In genomic region chr8:34736214-34736613, GRCm38 (mm10) we compare ENCODE assay signal across 26 mouse cellular contexts.
DNase-seq lines count a peak whose midpoint lies in the region; ATAC-seq lines count a peak whose summit lies in the region.
"Had no signal": no experiment of that assay in that cellular context is flagged by ENCODE, and none has a peak within 500 bp of the region (broad histone marks: within the 10 kb centered on the region; RNA-seq: fewer than 3 reads in every experiment).

No protein-coding gene starts in this region.

- peaks cover 10% of the 10 kb centered on the region; the same call in 1 of the 2 replicates for H3K4me1 ChIP-seq in heart, embryonic 10.5 days
- peaks cover 15% of the 10 kb centered on the region for H3K4me1 ChIP-seq in embryonic facial prominence, embryonic 10.5 days
- H3K4me1 ChIP-seq in midbrain, embryonic 14.5 days (ENCODE audit: control insufficient read depth, insufficient read depth, low read length), result peaks cover 8% of the 10 kb centered on the region; the same call in 1 of the 2 replicates
- H3K4me1 ChIP-seq: embryonic facial prominence, embryonic 15.5 days had no signal

- H3K9me3 ChIP-seq in heart, embryonic 10.5 days, result no peaks in the 10 kb centered on the region
- no peaks in the 10 kb centered on the region for H3K9me3 ChIP-seq in embryonic facial prominence, embryonic 10.5 days
- no peaks in the 10 kb centered on the region for H3K9me3 ChIP-seq in midbrain, embryonic 14.5 days (ENCODE audit: control insufficient read depth, low read length)
- H3K9me3 ChIP-seq: embryonic facial prominence, embryonic 13.5 days; embryonic facial prominence, embryonic 15.5 days; forebrain, embryonic 10.5 days; forebrain, embryonic 12.5 days had no signal

- peaks cover 6% of the 10 kb centered on the region; the same call in 1 of the 2 replicates for H3K27me3 ChIP-seq in heart, embryonic 10.5 days (ENCODE audit: insufficient read depth, poor library complexity, severe bottlenecking)
- H3K27me3 ChIP-seq in embryonic facial prominence, embryonic 10.5 days (replicated peaks; ENCODE audit: low read depth, poor library complexity, severe bottlenecking), result peaks cover 17% of the 10 kb centered on the region
- H3K27me3 ChIP-seq in midbrain, embryonic 14.5 days (ENCODE audit: control insufficient read depth, insufficient read depth, low read length), result no peaks in the 10 kb centered on the region
- H3K27me3 ChIP-seq: embryonic facial prominence, embryonic 15.5 days; forebrain, embryonic 12.5 days; Patski had no signal

- intact Hi-C loops in heart, postnatal 10 days (cut with DNase I), result no loop called here

- 81% methylated on average over 4 of the region's 4 CpGs for WGBS in heart, embryonic 10.5 days
- 88% methylated on average over 4 of the region's 4 CpGs for WGBS in embryonic facial prominence, embryonic 10.5 days
- WGBS in midbrain, embryonic 14.5 days, result 91% methylated on average over 4 of the region's 4 CpGs

- no peak overlapping the region for H3K27ac ChIP-seq in heart, embryonic 10.5 days
- no peak overlapping the region for H3K27ac ChIP-seq in embryonic facial prominence, embryonic 10.5 days (replicated peaks)
- no peak overlapping the region for H3K27ac ChIP-seq in midbrain, embryonic 14.5 days (replicated peaks; ENCODE audit: low read depth, low read length)
- H3K27ac ChIP-seq: embryonic facial prominence, embryonic 13.5 days; embryonic facial prominence, embryonic 15.5 days; forebrain, embryonic 10.5 days; forebrain, embryonic 12.5 days had no signal

- no peaks in the 10 kb centered on the region for H3K36me3 ChIP-seq in heart, embryonic 10.5 days
- no peaks in the 10 kb centered on the region for H3K36me3 ChIP-seq in embryonic facial prominence, embryonic 10.5 days (replicated peaks)
- no peaks in the 10 kb centered on the region for H3K36me3 ChIP-seq in midbrain, embryonic 14.5 days (ENCODE audit: control insufficient read depth, insufficient read depth, low read length)
- H3K36me3 ChIP-seq: embryonic facial prominence, embryonic 13.5 days; embryonic facial prominence, embryonic 15.5 days; forebrain, embryonic 10.5 days; forebrain, embryonic 12.5 days; G1E had no signal

- H3K4me2 ChIP-seq in midbrain, embryonic 14.5 days (ENCODE audit: low read length), result no peak overlapping the region
- H3K4me2 ChIP-seq: embryonic facial prominence, embryonic 13.5 days; embryonic facial prominence, embryonic 15.5 days; forebrain, embryonic 12.5 days had no signal

- no peak overlapping the region for H3K9ac ChIP-seq in midbrain, embryonic 14.5 days (replicated peaks; ENCODE audit: low read length)
- H3K9ac ChIP-seq: embryonic facial prominence, embryonic 13.5 days; embryonic facial prominence, embryonic 15.5 days; forebrain, embryonic 12.5 days had no signal

- ATAC-seq in CD4-positive, CD25-positive, alpha-beta regulatory T cell, adult 4 months, result no peak
- no peak for ATAC-seq in midbrain, embryonic 14.5 days (ENCODE audit: low FRiP score, low TSS enrichment)
- ATAC-seq: activated CD4-positive, CD25-positive, alpha-beta regulatory T cell, adult 4 months; forebrain, embryonic 14.5 days; forebrain, embryonic 16.5 days; Patski had no signal

- no peak overlapping the region for H3K4me3 ChIP-seq in heart, embryonic 10.5 days
- H3K4me3 ChIP-seq in embryonic facial prominence, embryonic 10.5 days, result no peak overlapping the region
- H3K4me3 ChIP-seq in midbrain, embryonic 14.5 days (replicated peaks; ENCODE audit: low read depth, low read length), result no peak overlapping the region
- H3K4me3 ChIP-seq: embryonic facial prominence, embryonic 13.5 days; embryonic facial prominence, embryonic 15.5 days; erythroblast, embryonic 14.5 days; forebrain, embryonic 10.5 days; forebrain, embryonic 12.5 days had no signal

- peak; percentile 54 for DNase-seq in CD4-positive, CD25-positive, alpha-beta regulatory T cell, adult 2 months (ENCODE audit: low read depth, low spot score)
- peak; percentile 36 for DNase-seq in heart, embryonic 10.5 days (ENCODE audit: low spot score)
- no peak for DNase-seq in heart, postnatal 10 days
- peak; percentile 4 for DNase-seq in embryonic facial prominence, embryonic 10.5 days (ENCODE audit: low spot score)
- no peak for DNase-seq in midbrain, embryonic 14.5 days
- no peak for DNase-seq in thymus, postnatal 10 days (ENCODE audit: low spot score in 2 of 2)
- DNase-seq: adrenal gland, adult 8-10 months; adrenal gland, postnatal 14 days; adrenal gland, postnatal 36 days; B cell, adult 2 months; cerebellum, adult 11-12 months; cerebellum, adult 2 months; cerebellum, adult 9-10 months; cerebellum, postnatal 10 days; cerebellum, postnatal 25 days had no signal

Comparison
In these comparisons a context has a peak if more than half of its experiments do, and no peak if none do; other contexts are left out.
1. DNase-seq: peak in CD4-positive, CD25-positive, alpha-beta regulatory T cell, adult 2 months (single experiment), heart, embryonic 10.5 days (single experiment) and embryonic facial prominence, embryonic 10.5 days (single experiment); none in heart, postnatal 10 days (0 of 2), midbrain, embryonic 14.5 days (single experiment) and thymus, postnatal 10 days (0 of 2).